Mouse (Mus musculus) kidney, embryonic 14.5 days (tissue): ENCODE measurements around the gene Fam198a. TPM values are rescaled to one million over a fixed set of nuclear protein-coding genes. Genes with fewer than 3 reads are reported as not detected.
A peak's percentile ranks its signal among the peaks of the same experiment; 100 is the strongest.

Source experiments
- ATAC-seq: fragments of 200-750 bp; cut with Nextera tagmentation; 2 replicates; pipeline ENCODE4 v1.8.0; 2017; ENCODE audit warnings: moderate number of reproducible peaks, mild to moderate bottlenecking, moderate TSS enrichment, moderate library complexity; ENCODE audit not compliant: low FRiP score, low TSS enrichment
- H3K27ac ChIP-seq: fragments of 300-500 bp; sonication (generic); 2 replicates; pipeline ENCODE4 v1.5.1; 2014; ENCODE audit warnings: low read depth, mild to moderate bottlenecking, low read length, moderate library complexity, mixed read lengths
- H3K27me3 ChIP-seq: fragments of 300-500 bp; sonication (generic); 2 replicates; pipeline ENCODE4 v1.6.1; 2014; ENCODE audit warnings: mild to moderate bottlenecking, low read length; ENCODE audit not compliant: control insufficient read depth, insufficient read depth
- H3K36me3 ChIP-seq: fragments of 300-500 bp; sonication (generic); 2 replicates; pipeline ENCODE4 v1.6.1; 2014; ENCODE audit warnings: low read length, mixed read lengths; ENCODE audit not compliant: control insufficient read depth, insufficient read depth
- H3K4me1 ChIP-seq: fragments of 300-500 bp; sonication (generic); 2 replicates; pipeline ENCODE4 v1.6.1; 2014; ENCODE audit warnings: low read length, mixed read lengths; ENCODE audit not compliant: control insufficient read depth, insufficient read depth
- H3K4me2 ChIP-seq: fragments of 300-500 bp; sonication (generic); replicated peaks from 2 replicates; pipeline ENCODE4 v1.6.1; 2014; ENCODE audit warnings: low read depth, mild to moderate bottlenecking, low read length
- H3K4me3 ChIP-seq: fragments of 300-500 bp; sonication (generic); 2 replicates; pipeline ENCODE4 v1.5.1; 2014; ENCODE audit warnings: mild to moderate bottlenecking, low read length
- H3K9ac ChIP-seq: fragments of 300-500 bp; sonication (generic); 2 replicates; pipeline ENCODE4 v1.6.1; 2014; ENCODE audit warnings: low read depth, mild to moderate bottlenecking, low read length, moderate library complexity
- H3K9me3 ChIP-seq: fragments of 300-500 bp; sonication (generic); 2 replicates; pipeline ENCODE4 v1.6.1; 2016; ENCODE audit warnings: low read length; ENCODE audit not compliant: control insufficient read depth
- WGBS: fragments of 180-500 bp; shearing (Covaris S2); extraction: QIAGEN DNeasy Blood & Tissue Kit; methylation state at CpG from one replicate; pipeline ENCODE4 v1.1.7; 2014; 5-methylcytosine and 5-hydroxymethylcytosine counted together
- polyA plus RNA-seq: library from polyadenylated mRNA; unstranded; fragments of >200 nt; fragmentation: Nextera tagmentation; extraction: Ambion mirVana; gene quantifications from 2 replicates; pipeline ENCODE4 v1.2.1, GENCODE M21; 2014

Fam198a gene
- polyA plus RNA-seq, 1 experiment from 2014 or later, result 1.0 TPM

- Histone ChIP-seq H3K36me3 (no peaks in the 10 kb centered on the region), H3K4me3 (peak within 1 kb of the TSS; percentile 87), H3K4me1 (peaks cover 4% of the 10 kb centered on the region; the same call in 1 of the 2 replicates), H3K4me2 (peak within 1 kb of the TSS; percentile 93; the same call in 1 of the 2 replicates), H3K27me3 (no peaks in the 10 kb centered on the region), H3K27ac (no peak within 1 kb of the TSS), H3K9me3 (no peaks in the 10 kb centered on the region), H3K9ac (no peak within 1 kb of the TSS)
- no peak for ATAC-seq
Observed at GRCm38 (mm10) chr9:121997010-121997409, 46.2 kb downstream of the Fam198a start, which contains the start of gene Pomgnt2. Gene Pomgnt2, minus strand, starts transcription at chr9:121997110.

GRCm38 (mm10) chr9:121997978-121998377, 47.2 kb downstream of the Fam198a start:
- Histone ChIP-seq H3K4me3 (no peak overlapping the region), H3K27ac (no peak overlapping the region), H3K36me3 (no peaks in the 10 kb centered on the region), H3K9ac (no peak overlapping the region), H3K27me3 (no peaks in the 10 kb centered on the region), H3K9me3 (no peaks in the 10 kb centered on the region), H3K4me1 (peaks cover 4% of the 10 kb centered on the region; the same call in 1 of the 2 replicates), H3K4me2 (no peak overlapping the region)
- WGBS, result 59% methylated on average over 4 of the region's 4 CpGs
- no peak for ATAC-seq

- Histone ChIP-seq H3K4me2 (no peak overlapping the region), H3K27me3 (no peaks in the 10 kb centered on the region), H3K4me3 (no peak overlapping the region), H3K9ac (no peak overlapping the region), H3K27ac (no peak overlapping the region), H3K9me3 (no peaks in the 10 kb centered on the region), H3K4me1 (no peaks in the 10 kb centered on the region), H3K36me3 (no peaks in the 10 kb centered on the region)
- 88% methylated on average over 2 of the region's 2 CpGs for WGBS
- no peak for ATAC-seq
Observed at GRCm38 (mm10) chr9:122006175-122006574, 55.4 kb downstream of the Fam198a start.

GRCm38 (mm10) chr9:122006609-122007008, 55.8 kb downstream of the Fam198a start:
- Histone ChIP-seq H3K27me3 (no peaks in the 10 kb centered on the region), H3K9me3 (no peaks in the 10 kb centered on the region), H3K4me2 (no peak overlapping the region), H3K4me3 (no peak overlapping the region), H3K9ac (no peak overlapping the region), H3K36me3 (no peaks in the 10 kb centered on the region), H3K27ac (no peak overlapping the region), H3K4me1 (no peaks in the 10 kb centered on the region)
- 9% methylated on average over 7 of the region's 7 CpGs for WGBS
- ATAC-seq, result no peak

- no peaks in the 10 kb centered on the region for H3K36me3 ChIP-seq
- H3K27ac ChIP-seq, result no peak overlapping the region
- H3K4me2 ChIP-seq, result no peak overlapping the region
- no peak for ATAC-seq
- no peaks in the 10 kb centered on the region for H3K4me1 ChIP-seq
- 54% methylated on average over 2 of the region's 2 CpGs for WGBS
- H3K4me3 ChIP-seq, result no peak overlapping the region
- H3K9ac ChIP-seq, result no peak overlapping the region
- H3K27me3 ChIP-seq, result no peaks in the 10 kb centered on the region
- no peaks in the 10 kb centered on the region for H3K9me3 ChIP-seq
Observed at GRCm38 (mm10) chr9:122008876-122009275, 58.1 kb downstream of the Fam198a start.

- 90% methylated on average over 2 of the region's 2 CpGs for whole genome bisulfite sequencing
Observed at GRCm38 (mm10) chr9:122010751-122011150, 60.0 kb downstream of the Fam198a start.

GRCm38 (mm10) chr9:122012816-122013215, 62.0 kb downstream of the Fam198a start:
- no peak for ATAC-seq
- Histone ChIP-seq H3K4me3 (no peak overlapping the region), H3K4me2 (no peak overlapping the region), H3K27me3 (no peaks in the 10 kb centered on the region), H3K9me3 (no peaks in the 10 kb centered on the region), H3K36me3 (no peaks in the 10 kb centered on the region), H3K4me1 (no peaks in the 10 kb centered on the region), H3K27ac (no peak overlapping the region), H3K9ac (no peak overlapping the region)
- WGBS, result 79% methylated on average over 2 of the region's 2 CpGs

More at GRCm38 (mm10) chr9:122010751-122011150, 60.0 kb downstream of the Fam198a start:
- Histone ChIP-seq H3K27me3 (no peaks in the 10 kb centered on the region), H3K36me3 (no peaks in the 10 kb centered on the region), H3K4me1 (no peaks in the 10 kb centered on the region), H3K27ac (no peak overlapping the region), H3K9ac (no peak overlapping the region), H3K4me2 (no peak overlapping the region), H3K9me3 (no peaks in the 10 kb centered on the region), H3K4me3 (no peak overlapping the region)
- no peak for ATAC-seq

GRCm38 (mm10) chr9:122013629-122014028, 62.8 kb downstream of the Fam198a start:
- ATAC-seq, result no peak
- Histone ChIP-seq H3K4me2 (no peak overlapping the region), H3K9me3 (no peaks in the 10 kb centered on the region), H3K4me3 (no peak overlapping the region), H3K27me3 (no peaks in the 10 kb centered on the region), H3K9ac (no peak overlapping the region), H3K4me1 (no peaks in the 10 kb centered on the region), H3K36me3 (no peaks in the 10 kb centered on the region), H3K27ac (no peak overlapping the region)
- 77% methylated on average over 4 of the region's 4 CpGs for WGBS

GRCm38 (mm10) chr9:122014241-122014667, 63.5 kb downstream of the Fam198a start:
- Histone ChIP-seq H3K9ac (no peak overlapping the region), H3K27ac (no peak overlapping the region), H3K4me1 (no peaks in the 10 kb centered on the region), H3K4me2 (no peak overlapping the region), H3K4me3 (no peak overlapping the region), H3K9me3 (no peaks in the 10 kb centered on the region), H3K36me3 (no peaks in the 10 kb centered on the region), H3K27me3 (no peaks in the 10 kb centered on the region)
- 13% methylated on average over 10 of the region's 10 CpGs for WGBS
- no peak for ATAC-seq
